Mouse (Mus musculus): Measurements from ENCODE around the gene Gm4969. TPM values are rescaled to one million over a fixed set of nuclear protein-coding genes. Genes with fewer than 3 reads are reported as not detected.

Gene Gm4969
- total RNA-seq (2023), result not detected

GRCm38 (mm10) chr7:19118028-19118771, at the start of gene Gm4969:
Gene Gm4969, minus strand, starts transcription at chr7:19118368.

GRCm38 (mm10) chr7:19165656-19166423, 47.7 kb upstream of the Gm4969 start, which contains the start of gene Gipr:
Gene Gipr, minus strand, starts transcription at chr7:19166127.

GRCm38 (mm10) chr7:19149626-19150025, 31.5 kb upstream of the Gm4969 start, which contains the start of gene Snrpd2:
Gene Snrpd2, plus strand, starts transcription at chr7:19149722.

GRCm38 (mm10) chr7:19148875-19149541, 30.8 kb upstream of the Gm4969 start, which contains the start of gene Qpctl:
Gene Qpctl, minus strand, starts transcription at chr7:19149291.

GRCm38 (mm10) chr7:19119631-19120429, 1.7 kb upstream of the Gm4969 start, which contains the start of gene Fbxo46:
Gene Fbxo46, plus strand, starts transcription at chr7:19119859.

GRCm38 (mm10) chr7:19094471-19094825, 23.7 kb downstream of the Gm4969 start, which contains the start of gene Six5:
Gene Six5, plus strand, starts transcription at chr7:19094594.

GRCm38 (mm10) chr7:19083701-19084100, 34.5 kb downstream of the Gm4969 start, which contains the start of gene Dmpk:
Gene Dmpk, plus strand, starts transcription at chr7:19083849.

GRCm38 (mm10) chr7:19075723-19076585, 42.2 kb downstream of the Gm4969 start, which contains the start of gene Dmwd:
Gene Dmwd, plus strand, starts transcription at chr7:19076227.

GRCm38 (mm10) chr7:19054047-19054776, 64.0 kb downstream of the Gm4969 start, which contains the start of gene Rsph6a:
Gene Rsph6a, plus strand, starts transcription at chr7:19054690.

Other genes starting within 250 kb of the Gm4969 start
- 9.5 TPM for gene Pglyrp1, start 247.0 kb downstream of the Gm4969 start, total RNA-seq (2023)
- 17.1 TPM for gene Ccdc61, start 208.0 kb downstream of the Gm4969 start, total RNA-seq (2023)
- not detected for gene Nova2, start 192.5 kb downstream of the Gm4969 start, total RNA-seq (2023)
- gene Nanos2, start 131.0 kb downstream of the Gm4969 start, total RNA-seq (2023), result not detected
- 0.67 TPM for gene Mypop, start 127.1 kb downstream of the Gm4969 start, total RNA-seq (2023)
- gene Irf2bp1, start 114.3 kb downstream of the Gm4969 start, total RNA-seq (2023), result 25.1 TPM
- not detected for gene Foxa3, start 94.8 kb downstream of the Gm4969 start, total RNA-seq (2023)
- gene Sympk, start 94.0 kb downstream of the Gm4969 start, total RNA-seq (2023), result 90.4 TPM
- gene Rsph6a, start 63.7 kb downstream of the Gm4969 start, total RNA-seq (2023), result not detected
- gene Dmwd, start 42.1 kb downstream of the Gm4969 start, total RNA-seq (2023), result 1.1 TPM
- gene Dmpk, start 34.5 kb downstream of the Gm4969 start, total RNA-seq (2023), result 3.8 TPM
- gene Six5, start 23.8 kb downstream of the Gm4969 start, total RNA-seq (2023), result not detected
- 15.4 TPM for gene Fbxo46, start 1.5 kb upstream of the Gm4969 start, total RNA-seq (2023)
- gene Qpctl, start 30.9 kb upstream of the Gm4969 start, total RNA-seq (2023), result 12.2 TPM
- gene Snrpd2, start 31.4 kb upstream of the Gm4969 start, total RNA-seq (2023), result 62.7 TPM
- not detected for gene Gipr, start 47.8 kb upstream of the Gm4969 start, total RNA-seq (2023)
- gene Eml2, start 58.1 kb upstream of the Gm4969 start, total RNA-seq (2023), result 16.0 TPM
- not detected for gene Gpr4, start 94.2 kb upstream of the Gm4969 start, total RNA-seq (2023)
- 42.1 TPM for gene Opa3, start 110.0 kb upstream of the Gm4969 start, total RNA-seq (2023)
- gene Vasp, start 153.4 kb upstream of the Gm4969 start, total RNA-seq (2023), result 262 TPM
- gene Ppm1n, start 161.7 kb upstream of the Gm4969 start, total RNA-seq (2023), result 0.76 TPM
- not detected for gene Rtn2, start 164.3 kb upstream of the Gm4969 start, total RNA-seq (2023)
- gene Fosb, start 191.7 kb upstream of the Gm4969 start, total RNA-seq (2023), result 701 TPM
- 67.1 TPM for gene Ercc1, start 226.4 kb upstream of the Gm4969 start, total RNA-seq (2023)
- 9.0 TPM for gene Cd3eap, start 241.1 kb upstream of the Gm4969 start, total RNA-seq (2023)
- 1.3 TPM for gene Ppp1r13l, start 241.4 kb upstream of the Gm4969 start, total RNA-seq (2023)

Data from CD4-positive naive resting alpha-beta T cell, adult 76 days (primary cell).